Mouse (Mus musculus): ENCODE data around the gene Cybrd1.

DNA sequence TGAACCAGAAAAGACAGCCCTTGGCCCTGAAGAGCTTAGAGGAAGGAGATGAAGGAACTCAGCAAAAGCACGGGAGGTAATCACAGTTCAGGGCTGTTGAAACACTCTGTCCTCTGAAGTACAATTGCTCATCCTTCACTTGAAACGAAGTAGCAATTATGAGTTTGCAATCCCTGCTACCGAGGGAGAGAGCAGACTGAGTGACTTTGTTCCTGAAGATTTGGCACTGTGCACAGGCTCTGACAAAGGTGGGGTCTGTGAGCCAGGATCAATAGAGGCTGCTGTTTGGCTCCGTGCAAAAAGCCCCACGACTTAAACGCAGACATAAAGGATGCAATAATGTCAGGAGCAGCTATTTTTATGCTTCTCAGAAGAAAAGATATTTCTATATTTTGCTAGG is 30.1 kb downstream of the Cybrd1 start:
- TF ChIP-seq POLR2A (IDR thresholded peaks at IDR 0.05; ENCODE audit: control insufficient read depth, low read depth, low read length) (no peak), CTCF (IDR thresholded peaks at IDR 0.05; ENCODE audit: control insufficient read depth, insufficient read depth, insufficient replicate concordance, low read depth, low read length) (no peak)

Measured in testis, adult 2 months (tissue).